Mouse (Mus musculus) urinary bladder, postnatal 10 days (tissue): ENCODE data around the gene Prkce.

Experiments used
- DNase-seq: peaks from one replicate; pipeline ENCODE4 v3.0.0; 2022; ENCODE audit warnings: low spot score

Prkce gene

DNA sequence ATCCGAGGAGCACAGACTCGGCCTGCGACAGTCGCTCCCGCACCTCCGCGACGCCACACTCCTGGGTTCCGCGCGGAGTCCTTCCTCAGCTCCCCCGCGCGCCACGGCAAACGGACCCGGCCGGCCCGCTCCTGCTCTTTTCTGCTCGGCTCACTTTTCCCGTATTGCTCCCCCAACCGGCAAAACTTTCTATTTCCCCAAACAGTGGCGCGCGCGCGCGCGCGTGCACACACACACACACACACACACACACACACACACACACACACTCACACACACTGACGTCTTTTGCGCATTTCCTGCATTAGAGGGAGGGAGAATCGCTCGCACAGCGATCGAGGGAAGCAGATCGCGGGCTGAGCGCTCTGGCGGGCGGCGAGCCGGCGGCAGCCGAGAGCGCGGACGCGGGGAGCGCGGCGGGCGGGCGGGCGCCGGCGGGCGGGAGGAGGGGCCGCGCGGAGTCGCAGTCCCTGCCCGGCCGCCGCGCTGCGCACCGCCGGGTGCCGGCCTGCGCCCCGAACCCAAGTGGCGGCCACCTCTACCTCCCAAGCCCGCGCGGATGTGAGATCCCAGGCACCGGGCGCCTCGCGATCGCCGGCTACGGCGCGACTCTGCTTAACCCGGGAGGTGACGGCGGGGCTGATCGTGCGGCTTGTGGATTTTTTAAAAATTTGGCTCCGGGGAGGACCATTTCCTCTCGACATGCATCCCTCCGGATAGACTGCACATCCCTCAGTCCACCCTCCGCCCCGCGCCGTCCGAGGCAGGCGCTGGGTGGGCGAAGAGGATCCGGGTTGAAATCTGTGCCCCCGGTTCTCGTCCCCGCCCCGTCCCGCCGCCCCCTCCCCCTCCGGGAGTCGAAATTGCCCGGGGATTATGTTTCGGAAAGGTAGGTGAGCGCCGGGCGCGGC is at the start of gene Prkce:
Gene Prkce, plus strand, starts transcription at position 466 of the 911 bp plus-strand sequence.
- DNase-seq = peak; percentile 59

DNA sequence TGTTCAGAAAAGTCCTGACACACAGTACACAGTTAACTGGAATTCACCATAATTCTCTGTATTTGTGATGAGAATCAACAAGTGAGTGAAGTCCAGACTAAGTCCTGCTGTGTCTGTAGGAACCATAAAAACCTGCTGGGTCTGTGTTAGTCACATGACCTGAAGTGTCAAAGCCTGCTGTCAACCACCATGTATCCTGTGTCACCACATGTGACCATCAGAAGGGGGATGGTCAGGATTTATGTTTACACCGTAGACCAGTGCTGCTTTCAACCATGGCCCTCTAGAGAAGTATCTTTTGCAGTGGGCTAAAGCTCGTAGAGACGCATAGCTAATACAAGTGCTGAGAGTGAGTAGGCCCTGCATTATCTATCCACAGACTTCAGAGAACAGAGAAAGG is 44.4 kb upstream of the Prkce start:
- no peak for DNase-seq

DNA sequence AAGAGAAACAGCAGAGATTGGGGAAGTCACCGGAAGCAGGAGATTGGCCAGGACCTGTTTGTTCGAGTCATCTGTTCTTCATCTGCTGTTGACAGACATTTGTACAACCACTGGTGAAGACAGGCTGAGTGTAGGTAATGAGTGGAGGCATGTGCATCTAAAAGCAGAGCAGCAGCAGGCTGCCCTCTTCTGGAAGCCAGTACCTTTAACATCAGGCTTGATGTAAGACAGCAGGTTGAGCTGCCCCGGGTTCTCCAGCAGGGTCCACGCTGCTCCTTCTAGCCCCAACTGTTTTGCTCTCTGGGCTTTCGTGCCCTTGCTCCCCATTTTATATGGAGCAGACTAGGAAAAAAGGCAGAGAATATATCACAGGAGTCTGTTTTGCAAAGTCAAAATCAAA is 41.7 kb upstream of the Prkce start:
- no peak for DNase-seq

DNA sequence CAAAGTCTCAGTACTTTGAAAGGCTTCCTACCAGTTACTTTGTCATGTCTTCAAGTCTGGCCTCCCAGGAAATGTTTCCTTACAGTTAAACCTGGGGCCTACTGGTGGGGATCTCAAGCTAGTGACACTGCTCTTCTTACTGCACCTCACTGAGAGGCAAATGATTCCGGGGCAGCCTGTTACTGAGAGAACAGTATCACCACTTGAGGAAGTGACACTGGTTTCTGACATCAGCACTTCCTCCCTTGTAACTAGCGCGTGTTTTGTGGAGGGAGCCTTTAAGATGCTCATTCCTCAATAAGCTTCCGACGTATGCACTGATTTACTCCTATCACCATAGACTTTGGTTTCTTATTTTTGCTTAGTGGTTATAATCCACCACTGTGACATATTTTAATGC is 39.4 kb upstream of the Prkce start:
- DNase-seq = no peak

DNA sequence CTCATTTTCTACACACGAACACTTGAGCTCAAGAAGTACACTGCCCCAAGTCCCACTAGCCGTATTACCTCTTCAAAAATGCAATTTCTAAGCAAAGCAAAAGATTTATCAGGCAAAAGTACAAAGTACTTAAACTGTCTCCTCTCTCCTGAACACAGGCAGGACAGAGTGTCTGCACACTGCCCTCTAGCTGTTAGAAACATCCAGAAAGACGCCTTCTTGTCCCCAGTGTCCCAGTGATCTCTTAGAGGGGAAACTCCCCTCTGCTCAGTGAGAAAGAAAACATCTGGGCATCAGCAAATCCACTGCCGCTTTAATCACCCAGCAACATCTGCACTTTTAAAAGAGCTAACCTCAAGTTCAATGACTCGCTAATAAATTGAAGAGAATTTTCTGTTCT is 35.1 kb upstream of the Prkce start:
- DNase-seq = no peak

DNA sequence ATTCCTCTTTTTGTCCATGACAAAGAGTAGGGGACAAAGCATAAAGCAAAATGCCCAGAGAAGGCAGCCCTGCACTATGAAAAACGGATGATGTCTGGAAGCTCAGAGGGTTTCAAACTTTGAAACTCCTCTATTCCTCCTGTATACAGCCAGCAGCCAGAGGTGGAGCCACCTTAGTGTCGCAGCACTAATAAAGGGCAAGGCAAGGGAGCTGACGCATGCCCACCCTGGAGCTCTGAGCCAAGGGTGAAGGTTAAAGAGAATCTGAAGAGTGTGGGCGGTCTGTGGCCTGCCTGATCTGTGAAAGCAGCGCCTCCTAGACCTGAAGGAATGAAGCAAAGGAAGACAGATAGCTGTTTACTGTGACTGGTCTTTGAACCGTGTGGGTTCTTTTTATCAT is 33.1 kb upstream of the Prkce start:
- no peak for DNase-seq

DNA sequence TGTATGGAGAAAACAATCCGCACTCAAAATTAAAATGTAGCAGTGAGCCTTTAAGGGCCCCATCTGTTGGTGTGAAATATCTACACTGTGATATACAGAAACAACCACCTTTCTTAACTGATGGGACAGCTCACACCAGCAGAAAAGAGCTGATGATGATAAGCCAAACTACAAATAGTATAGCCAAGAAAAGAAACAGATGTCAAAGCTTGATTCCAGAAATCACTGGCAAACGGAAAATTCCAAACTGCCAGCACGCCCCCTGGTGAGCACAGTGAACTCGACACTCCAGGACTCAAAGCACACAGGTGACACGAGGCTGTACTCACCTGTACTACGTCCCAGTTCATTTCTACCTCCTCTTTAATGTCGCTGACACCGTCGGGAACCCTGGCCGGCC is 31.8 kb upstream of the Prkce start:
- no peak for DNase-seq

DNA sequence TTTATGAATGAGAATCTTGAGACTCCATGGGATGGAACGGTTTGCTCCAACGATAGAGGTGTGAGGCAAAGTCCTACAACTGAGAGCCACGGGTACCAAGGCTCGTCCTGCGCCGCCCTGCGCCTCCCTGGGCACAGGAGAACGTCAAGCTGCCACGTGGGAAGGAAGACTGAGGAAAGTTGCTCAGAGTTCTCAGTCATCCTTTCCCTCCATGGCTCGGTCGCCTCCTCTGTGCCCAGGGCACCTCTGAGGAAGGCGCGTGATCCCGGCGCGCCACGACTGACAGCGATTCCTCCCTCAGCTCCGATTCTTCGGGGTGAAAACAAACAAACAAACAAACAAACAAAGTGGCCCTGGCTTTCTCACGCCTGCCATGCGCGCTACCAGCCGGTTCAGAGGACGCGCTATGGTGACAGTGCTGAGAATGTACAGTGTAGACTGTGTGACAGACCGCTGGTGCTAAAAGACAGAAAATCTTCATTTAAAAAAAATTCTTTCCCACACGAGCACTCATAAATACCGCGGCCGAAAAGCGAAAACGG is 23.0 kb upstream of the Prkce start:
- DNase-seq = no peak

DNA sequence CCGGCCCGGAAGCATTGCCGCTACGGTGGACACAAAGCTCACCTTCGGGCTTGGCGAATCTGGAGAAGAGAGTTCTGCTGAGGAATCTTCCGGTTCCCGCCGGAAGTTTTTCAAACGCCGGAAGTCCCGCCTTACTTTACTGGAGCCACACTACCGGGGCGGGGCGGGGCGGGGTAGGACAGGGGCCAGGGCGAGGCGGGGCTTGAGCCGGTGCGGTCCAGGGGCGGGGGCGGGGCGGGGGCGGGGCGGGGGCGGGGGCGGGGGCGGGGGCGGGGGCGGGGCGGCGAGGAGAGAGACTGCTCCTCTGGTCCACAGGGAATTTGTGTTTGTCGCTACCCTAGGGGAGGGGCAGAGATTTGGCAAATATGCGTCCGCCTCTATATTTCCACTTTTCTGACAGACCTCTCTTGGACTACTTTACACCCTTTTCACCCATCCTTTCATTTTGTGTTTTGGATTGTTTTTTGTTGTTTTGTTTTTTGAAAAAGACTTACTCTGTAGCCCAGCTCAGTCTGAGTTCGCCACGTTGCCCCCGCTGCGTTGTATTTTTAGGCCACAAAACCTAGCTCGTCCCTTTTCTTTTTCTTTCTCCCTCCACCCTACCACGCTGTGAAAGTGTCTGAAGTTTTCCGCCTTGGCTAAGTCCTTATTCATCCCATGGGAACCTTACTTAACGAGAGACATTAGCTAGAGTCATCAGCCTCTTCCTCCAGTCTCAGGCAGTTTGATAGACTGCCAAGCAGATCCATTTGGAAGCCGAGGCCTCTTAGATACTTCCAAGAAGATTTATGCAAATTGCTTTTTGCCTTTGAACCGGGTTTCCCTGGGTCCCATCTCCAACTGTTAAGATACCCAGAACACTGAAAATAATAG is 22.3 kb upstream of the Prkce start, which contains the start of gene Srbd1:
Gene Srbd1, minus strand, starts transcription at position 97 of the 873 bp plus-strand sequence.
- peak; percentile 71 for DNase-seq

DNA sequence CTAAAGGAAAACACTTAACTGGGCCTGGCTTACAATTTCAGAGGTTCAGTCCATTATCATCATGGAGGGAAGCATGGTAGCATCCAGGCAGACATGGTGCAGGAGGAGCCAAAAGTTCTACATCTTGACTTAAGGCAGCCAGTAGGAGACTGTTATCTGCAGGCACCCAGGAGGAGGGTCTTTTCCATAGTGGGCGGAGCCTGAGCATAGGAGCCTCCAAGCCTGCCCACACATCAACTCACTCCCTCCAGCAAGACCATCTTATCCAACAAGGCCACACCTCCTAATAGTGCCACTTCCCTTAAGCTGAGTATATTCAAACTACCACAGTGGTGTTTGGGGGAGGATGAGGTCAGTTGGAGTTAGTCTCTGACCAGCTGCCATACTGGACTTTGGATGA is 17.9 kb upstream of the Prkce start:
- no peak for DNase-seq

DNA sequence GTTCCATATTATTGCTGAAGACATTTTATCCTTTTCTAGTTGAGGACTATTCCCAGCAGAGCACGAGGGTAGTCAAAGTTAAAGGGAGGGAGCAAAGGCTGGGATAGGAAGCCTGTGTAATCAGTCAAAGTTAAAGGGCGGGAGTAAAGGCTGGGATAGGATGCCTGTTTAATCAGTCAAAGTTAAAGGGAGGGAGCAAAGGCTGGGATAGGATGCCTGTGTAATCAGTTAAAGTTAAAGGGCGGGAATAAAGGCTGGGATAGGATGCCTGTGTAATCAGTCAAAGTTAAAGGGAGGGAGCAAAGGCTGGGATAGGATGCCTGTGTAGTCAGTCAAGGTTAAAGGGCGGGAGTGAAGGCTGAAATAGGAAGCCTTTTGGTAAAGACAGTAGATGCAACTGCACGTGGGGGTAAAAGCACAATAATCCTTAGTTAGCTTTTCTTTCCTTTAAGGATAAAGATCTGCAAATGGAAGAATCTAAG is 16.7 kb upstream of the Prkce start:
- DNase-seq = no peak

DNA sequence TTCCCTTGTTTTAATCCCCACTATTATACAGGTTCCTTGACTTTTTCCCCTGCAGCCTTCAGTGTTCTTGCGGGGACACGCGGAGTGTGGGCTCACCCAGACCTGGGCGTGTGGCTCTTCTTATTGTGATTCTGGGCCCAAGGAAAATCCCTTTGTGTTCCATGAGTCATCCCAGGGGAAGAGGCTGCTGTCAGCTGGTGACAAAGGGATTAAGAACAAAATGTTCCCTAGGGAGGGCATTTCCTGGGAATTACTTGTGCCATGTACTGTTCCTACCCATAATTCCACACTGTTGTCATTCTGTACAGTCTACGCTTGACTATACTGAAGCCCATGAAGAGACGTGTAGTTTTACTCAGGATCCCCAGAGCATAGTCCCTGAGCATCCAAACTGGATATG is 10.6 kb upstream of the Prkce start:
- no peak for DNase-seq

DNA sequence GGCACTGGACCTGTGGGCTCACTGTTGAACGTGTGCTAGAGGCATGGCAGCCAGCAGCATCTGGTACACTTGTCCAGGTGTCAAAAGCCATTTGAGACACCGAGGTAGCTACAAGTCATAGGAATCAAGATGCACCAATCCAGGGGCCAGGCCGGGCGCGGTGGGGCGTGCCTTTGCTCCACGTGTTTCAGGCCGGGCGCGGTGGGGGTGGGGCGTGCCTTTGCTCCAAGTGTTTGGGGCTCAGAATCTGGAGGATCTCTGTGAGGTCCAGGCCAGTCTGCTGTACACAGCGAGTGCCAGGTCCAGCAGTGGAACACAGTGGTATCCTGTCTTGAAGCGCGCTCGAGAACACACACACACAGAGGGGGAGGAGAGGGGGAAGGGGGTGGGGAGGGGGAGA is 4.9 kb upstream of the Prkce start:
- no peak for DNase-seq

DNA sequence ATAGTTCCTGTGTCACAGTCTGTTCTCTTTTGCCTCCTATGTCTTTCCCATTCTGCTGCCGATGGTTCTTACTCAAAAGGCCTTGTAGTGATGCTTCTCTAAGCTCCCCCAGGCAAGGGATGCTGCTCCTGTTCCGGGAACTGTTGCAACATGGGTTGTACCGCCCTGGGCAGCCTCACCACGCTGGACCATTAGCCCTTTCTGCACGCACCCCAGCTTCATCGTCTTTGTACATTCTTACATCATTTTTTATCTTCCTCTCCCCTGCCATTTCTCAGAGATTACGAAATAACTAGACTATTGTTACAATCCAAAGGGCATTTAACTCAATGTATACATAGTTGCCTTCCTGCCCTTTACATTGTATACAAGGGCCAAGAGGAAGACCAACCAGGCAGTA is 3.2 kb upstream of the Prkce start:
- no peak for DNase-seq

DNA sequence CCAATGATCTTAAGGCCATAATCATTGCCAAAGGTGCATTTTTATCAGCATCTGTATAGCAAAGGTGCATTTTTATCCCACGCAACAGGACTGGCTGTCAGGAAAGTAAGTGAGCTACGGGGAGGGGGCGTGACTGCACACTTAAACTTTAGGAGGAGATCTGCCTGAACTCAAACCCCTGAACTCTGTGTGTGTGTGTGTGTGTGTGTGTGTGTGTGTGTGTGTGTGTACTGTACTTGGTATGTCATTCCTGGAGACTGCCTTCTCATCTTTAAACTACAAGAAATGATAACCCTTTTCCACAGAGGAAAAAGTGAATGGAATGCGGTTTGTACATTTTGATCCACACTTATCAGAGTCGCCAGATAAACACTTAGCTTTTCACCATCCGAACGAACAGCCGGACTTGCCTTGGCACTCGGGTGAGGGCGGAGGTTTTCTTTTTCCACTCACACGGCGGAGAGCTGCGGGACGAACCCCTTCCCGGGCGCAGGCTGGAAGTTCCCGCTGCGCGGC is 1.5 kb upstream of the Prkce start:
- DNase-seq = no peak

DNA sequence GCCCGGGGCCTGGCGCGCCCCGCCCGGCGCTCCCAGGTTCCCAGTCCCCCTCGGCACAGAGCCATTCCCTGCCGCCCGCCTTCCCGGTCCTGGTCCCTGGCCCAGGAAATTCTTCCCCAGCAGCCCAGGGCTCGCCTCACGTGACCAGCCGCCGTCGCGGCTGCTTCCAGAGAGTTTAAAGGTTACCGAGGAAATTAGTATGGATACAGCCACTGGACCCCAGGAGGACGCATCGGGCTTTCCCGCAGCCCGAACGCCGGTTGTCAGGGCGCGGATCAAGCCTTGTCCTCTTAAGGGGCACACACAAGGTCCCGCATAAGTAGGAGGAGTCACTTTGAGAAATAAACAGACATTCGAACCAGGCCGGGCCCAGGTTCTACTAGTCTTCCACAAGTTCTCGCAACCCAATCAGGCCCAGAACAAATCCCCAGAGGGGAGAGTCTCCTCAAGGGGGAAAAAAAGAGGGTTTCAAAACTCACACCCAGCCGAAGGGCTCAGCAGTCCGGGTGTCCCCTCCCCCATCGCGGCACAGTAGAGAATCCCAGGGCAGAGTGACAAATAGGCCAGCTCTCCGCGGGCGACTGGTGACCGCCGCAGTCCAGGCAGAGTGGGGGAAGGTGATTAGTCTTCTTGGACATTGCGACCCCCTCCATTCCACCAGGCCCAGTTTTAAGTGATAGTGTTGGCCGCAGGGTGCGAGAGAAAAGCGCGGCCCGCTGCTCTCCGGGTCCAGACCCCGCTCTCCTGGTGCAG is 842 bp upstream of the Prkce start:
- peak; percentile 63 for DNase-seq

DNA sequence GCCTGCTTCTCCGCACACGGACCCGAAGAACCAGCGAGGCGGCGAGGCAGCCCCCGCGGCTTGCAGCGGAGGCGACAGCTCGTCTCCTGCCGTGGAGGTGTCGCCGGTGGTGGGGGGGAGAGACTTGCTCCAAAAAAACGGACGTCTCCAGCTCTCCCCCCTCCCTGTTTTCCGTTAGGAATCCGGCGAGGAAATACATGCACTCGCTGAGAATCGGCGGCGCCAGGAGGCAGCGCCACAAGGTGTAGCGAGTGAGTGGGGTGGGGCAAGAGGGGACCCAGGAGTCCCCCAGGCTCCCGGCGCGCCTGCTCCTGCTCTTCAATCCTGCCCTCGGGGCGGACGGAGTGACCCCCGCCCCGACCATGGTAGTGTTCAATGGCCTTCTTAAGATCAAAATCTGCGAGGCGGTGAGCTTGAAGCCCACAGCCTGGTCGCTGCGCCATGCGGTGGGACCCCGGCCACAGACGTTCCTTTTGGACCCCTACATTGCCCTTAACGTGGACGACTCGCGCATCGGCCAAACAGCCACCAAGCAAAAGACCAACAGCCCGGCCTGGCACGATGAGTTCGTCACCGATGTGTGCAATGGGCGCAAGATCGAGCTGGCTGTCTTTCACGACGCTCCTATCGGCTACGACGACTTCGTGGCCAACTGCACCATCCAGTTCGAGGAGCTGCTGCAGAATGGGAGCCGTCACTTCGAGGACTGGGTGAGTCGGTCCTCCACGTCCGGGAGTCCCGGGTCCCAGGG is 821 bp downstream of the Prkce start:
- DNase-seq = no peak

DNA sequence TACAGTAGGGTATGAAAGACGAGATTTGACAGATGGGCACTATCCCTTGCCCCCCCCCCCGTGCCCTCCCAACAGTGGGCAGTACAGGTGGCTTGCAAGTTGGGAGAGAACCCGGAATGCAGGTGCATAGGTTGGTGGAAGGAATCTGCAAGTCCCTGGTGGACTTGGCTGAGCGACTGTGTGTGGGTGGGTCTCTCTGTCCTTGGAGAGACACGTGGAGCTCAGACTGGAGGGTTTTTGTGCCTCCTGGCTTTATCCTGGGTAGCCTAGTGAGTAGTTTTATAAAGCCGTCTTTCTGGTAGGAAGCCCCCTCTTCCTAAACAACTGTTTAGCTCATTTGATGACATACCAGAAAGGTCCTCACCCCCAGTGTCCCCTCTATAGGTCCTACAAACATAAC is 1.5 kb downstream of the Prkce start:
- no peak for DNase-seq

DNA sequence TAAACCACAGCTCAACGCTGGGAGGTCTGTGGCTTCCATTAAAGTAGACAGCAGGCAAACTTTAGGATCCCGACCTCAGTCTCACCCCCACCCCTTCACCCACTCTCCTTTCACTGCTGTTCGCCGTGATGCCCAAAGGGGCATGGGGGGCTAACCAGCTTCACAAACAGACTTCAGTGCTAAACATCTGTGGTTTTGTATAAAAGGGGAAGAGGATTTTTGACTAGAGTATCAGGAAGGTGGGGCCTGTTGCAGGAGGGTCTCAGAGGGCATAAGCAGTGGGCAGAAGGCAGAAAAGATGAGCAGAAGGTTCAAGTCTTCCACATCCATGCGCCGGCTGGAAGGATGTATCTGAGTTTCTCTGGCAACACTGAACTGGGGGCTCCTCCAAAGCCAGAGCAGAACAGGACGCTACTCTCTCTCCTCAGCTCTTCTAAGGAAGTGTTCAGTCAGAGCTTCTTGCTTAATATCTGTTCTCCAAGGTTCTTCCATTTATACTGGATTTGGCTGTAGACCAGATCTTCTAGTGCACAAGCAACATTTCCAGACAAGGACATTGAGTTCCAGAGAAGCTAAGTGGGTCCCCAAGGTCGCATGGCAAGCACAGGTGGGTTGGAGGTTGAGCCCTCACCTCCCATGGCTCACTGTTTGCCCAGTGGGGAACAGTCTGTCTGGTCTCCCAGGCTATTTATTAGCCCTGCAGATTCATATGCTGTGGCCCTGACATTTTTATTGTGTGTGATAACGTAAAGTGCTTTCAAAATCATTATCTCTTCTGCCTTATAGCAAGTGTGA is 2.8 kb downstream of the Prkce start:
- no peak for DNase-seq

DNA sequence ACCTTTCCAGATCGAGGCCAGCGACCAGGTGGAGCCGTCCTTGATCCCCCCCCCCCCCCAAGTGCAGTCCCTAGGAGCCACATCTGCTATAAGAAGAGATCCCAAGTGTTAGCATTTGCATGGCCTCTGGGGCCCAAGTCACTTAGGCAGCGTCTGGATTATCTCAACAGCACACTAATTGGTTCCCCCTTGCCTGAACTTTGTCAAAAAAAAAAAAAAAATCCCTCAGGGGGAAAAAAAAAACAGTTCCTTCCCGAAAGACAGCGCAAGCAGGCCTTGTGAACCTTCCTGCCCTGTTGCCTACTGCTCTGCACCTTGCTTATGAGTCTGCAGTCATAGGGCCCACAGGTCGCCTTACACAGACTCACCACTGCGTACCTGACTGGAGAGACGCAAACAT is 7.9 kb downstream of the Prkce start:
- DNase-seq = no peak
